Mouse (Mus musculus) thymus, adult 2 months (tissue): Measurements from ENCODE around the gene Gm6657.

Experiments used
- CTCF ChIP-seq: fragments of 200-500 bp; IDR thresholded peaks from 2 replicates; pipeline ENCODE4 v1.5.1; 2012; ENCODE audit warnings: mild to moderate bottlenecking, control low read depth, low read length, moderate library complexity, borderline replicate concordance; ENCODE audit not compliant: control insufficient read depth, poor library complexity, insufficient read depth; ENCODE audit errors: extremely low read depth
- POLR2A ChIP-seq: fragments of 200-500 bp; IDR thresholded peaks from 2 replicates; pipeline ENCODE4 v1.6.1; 2012; ENCODE audit warnings: mild to moderate bottlenecking, low read length, control low read depth, moderate library complexity; ENCODE audit not compliant: control insufficient read depth, poor library complexity, insufficient read depth; ENCODE audit errors: extremely low read depth

DNA sequence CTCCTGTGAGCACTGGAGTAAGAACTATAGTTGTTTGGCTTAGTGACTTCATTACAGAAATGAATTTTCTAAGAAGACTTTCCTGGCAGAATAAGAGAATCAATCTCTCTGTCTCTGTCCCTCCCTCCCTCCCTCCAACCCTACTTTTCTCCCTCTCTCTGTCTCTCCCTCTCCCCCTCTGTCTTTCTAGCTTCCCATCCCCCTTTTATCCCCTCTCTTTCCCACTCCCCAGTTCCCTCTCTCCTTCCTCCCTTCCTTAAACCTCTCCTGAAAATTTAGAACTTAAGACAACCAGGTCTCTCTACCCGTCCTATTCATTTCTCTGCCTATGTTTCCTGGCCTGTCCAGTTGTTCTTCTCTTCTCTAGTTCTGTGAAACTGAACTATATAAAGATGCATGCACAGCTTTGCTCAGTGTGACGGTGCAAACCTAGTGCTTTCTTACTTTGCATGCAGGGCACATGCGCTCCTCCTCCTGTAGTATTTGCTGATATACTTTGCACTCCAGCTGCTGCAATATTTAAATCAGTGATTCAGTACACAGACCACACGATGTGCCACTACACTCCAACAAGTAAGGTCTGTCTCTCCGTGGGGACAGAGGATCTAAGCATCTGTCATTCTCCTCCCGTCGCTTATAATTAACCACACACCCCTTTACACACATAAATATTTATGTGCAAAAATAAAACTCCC, 40.6 kb upstream of the Gm6657 start:
- TF ChIP-seq CTCF (no peak), POLR2A (no peak)
